Mouse (Mus musculus): ENCODE results near the gene Fkbp9. TPM values are rescaled to one million over a fixed set of nuclear protein-coding genes. Genes with fewer than 3 reads are reported as not detected.
A peak's percentile ranks its signal among the peaks of the same experiment; 100 is the strongest.

The Fkbp9 gene
- 6.0 and 10.5 TPM in 2 replicates for polyA plus RNA-seq (2012; rRNA removed)

GRCm38 (mm10) chr6:56831697-56832406 lies at the start of gene Fkbp9:
Fkbp9 (plus strand) TSS chr6:56832059.
- 0 out of 2 replicates have a peak within 1 kb of the TSS, but pooled peaks have one; percentile 49 for H3K27ac ChIP-seq (ENCODE audit: control insufficient read depth, insufficient read depth, low read depth, low read length)
- TF ChIP-seq CTCF (IDR thresholded peaks at IDR 0.05; ENCODE audit: control insufficient read depth, insufficient read depth, insufficient replicate concordance, low read depth, low read length) (no peak), POLR2A (IDR thresholded peaks at IDR 0.05; ENCODE audit: control insufficient read depth, low read depth, low read length) (peak; percentile 28; the same call in 1 of the 2 replicates)
- H3K36me3 ChIP-seq (ENCODE audit: control insufficient read depth, insufficient read depth, low read length), result no peaks in the 10 kb centered on the region
- peak within 1 kb of the TSS; percentile 93 for H3K4me3 ChIP-seq (ENCODE audit: control insufficient read depth, low read depth, low read length)
- peaks cover 2% of the 10 kb centered on the region for H3K4me1 ChIP-seq (ENCODE audit: control insufficient read depth, insufficient read depth, low read length)
- peaks cover 3% of the 10 kb centered on the region for H3K27me3 ChIP-seq (ENCODE audit: control insufficient read depth, insufficient read depth, low read length)

DNA sequence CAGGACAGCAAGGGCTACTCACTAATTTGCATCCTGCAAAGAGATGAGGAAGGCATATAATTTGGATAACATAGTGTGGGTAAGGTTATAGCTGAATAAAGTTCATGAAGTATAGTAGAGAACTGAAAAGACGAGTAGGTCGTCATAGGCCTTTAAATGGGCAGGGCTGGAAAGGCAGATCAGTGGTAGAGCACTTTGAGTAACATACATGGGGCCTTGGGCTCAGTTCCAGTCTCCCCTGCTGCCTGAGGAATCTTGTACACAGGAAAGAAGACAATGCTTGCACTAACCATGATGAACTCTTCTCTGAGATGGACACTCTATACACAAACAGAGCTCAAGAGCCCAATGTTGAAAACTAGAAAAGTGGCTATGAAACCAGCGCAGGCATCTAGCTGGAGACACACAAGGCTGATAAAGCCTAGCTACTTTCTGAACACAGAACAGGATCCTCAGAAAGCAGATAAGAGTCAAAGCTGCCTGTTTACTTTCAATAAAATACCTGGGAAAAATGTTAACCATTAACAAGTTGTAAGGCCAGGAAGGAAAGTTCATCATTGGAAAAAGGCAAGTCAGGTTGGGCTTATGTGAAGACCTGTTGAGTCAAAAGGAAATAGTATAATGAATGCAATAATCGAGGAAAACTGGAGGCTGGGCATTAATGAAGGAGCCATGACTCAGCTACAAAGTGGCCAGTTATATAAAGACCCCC lies 48.1 kb upstream of the Fkbp9 start:
- no peaks in the 10 kb centered on the region for H3K27me3 ChIP-seq (ENCODE audit: control insufficient read depth, insufficient read depth, low read length)
- H3K36me3 ChIP-seq (ENCODE audit: control insufficient read depth, insufficient read depth, low read length), result no peaks in the 10 kb centered on the region; the same call in 1 of the 2 replicates
- no peak overlapping the region for H3K27ac ChIP-seq (ENCODE audit: control insufficient read depth, insufficient read depth, low read depth, low read length)
- H3K4me1 ChIP-seq (ENCODE audit: control insufficient read depth, insufficient read depth, low read length), result no peaks in the 10 kb centered on the region
- TF ChIP-seq CTCF (IDR thresholded peaks at IDR 0.05; ENCODE audit: control insufficient read depth, insufficient read depth, insufficient replicate concordance, low read depth, low read length) (no peak), POLR2A (IDR thresholded peaks at IDR 0.05; ENCODE audit: control insufficient read depth, low read depth, low read length) (no peak)
- no peak overlapping the region for H3K4me3 ChIP-seq (ENCODE audit: control insufficient read depth, low read depth, low read length)

- H3K4me3 ChIP-seq (ENCODE audit: control insufficient read depth, low read depth, low read length), result no peak overlapping the region
- H3K36me3 ChIP-seq (ENCODE audit: control insufficient read depth, insufficient read depth, low read length), result no peaks in the 10 kb centered on the region; the same call in 1 of the 2 replicates
- TF ChIP-seq CTCF (IDR thresholded peaks at IDR 0.05; ENCODE audit: control insufficient read depth, insufficient read depth, insufficient replicate concordance, low read depth, low read length) (no peak), POLR2A (IDR thresholded peaks at IDR 0.05; ENCODE audit: control insufficient read depth, low read depth, low read length) (no peak)
- no peaks in the 10 kb centered on the region for H3K27me3 ChIP-seq (ENCODE audit: control insufficient read depth, insufficient read depth, low read length)
- H3K4me1 ChIP-seq (ENCODE audit: control insufficient read depth, insufficient read depth, low read length), result no peaks in the 10 kb centered on the region
- no peak overlapping the region for H3K27ac ChIP-seq (ENCODE audit: control insufficient read depth, insufficient read depth, low read depth, low read length)
Observed at GRCm38 (mm10) chr6:56785068-56785467, 46.8 kb upstream of the Fkbp9 start.

DNA sequence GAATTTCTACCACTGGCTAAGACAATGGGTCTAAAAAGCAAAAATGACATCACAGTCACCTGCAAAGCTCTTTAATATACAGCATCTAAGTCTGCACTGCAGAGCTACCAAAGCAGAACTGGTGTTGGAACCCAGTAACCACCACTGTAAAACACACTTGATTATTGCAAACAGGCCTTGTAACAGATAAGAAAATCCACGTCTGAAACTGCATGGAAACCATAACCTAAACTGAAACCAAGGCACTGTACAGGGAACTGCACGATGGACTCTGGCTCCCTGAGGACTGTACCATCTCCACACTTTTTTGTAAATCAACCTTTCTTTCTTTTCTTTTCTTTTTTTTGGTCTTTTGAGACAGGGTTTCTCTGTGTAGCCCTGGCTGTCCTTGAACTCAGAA lies 44.2 kb upstream of the Fkbp9 start:
- Histone ChIP-seq H3K4me1 (ENCODE audit: control insufficient read depth, insufficient read depth, low read length) (no peaks in the 10 kb centered on the region), H3K27ac (ENCODE audit: control insufficient read depth, insufficient read depth, low read depth, low read length) (no peak overlapping the region), H3K4me3 (ENCODE audit: control insufficient read depth, low read depth, low read length) (0 out of 2 replicates have a peak overlapping the region, but pooled peaks have one; percentile 13), H3K36me3 (ENCODE audit: control insufficient read depth, insufficient read depth, low read length) (no peaks in the 10 kb centered on the region), H3K27me3 (ENCODE audit: control insufficient read depth, insufficient read depth, low read length) (no peaks in the 10 kb centered on the region)
- no peak for TF ChIP-seq CTCF (IDR thresholded peaks at IDR 0.05; ENCODE audit: control insufficient read depth, insufficient read depth, insufficient replicate concordance, low read depth, low read length)
- TF ChIP-seq POLR2A (IDR thresholded peaks at IDR 0.05; ENCODE audit: control insufficient read depth, low read depth, low read length), result no peak

DNA sequence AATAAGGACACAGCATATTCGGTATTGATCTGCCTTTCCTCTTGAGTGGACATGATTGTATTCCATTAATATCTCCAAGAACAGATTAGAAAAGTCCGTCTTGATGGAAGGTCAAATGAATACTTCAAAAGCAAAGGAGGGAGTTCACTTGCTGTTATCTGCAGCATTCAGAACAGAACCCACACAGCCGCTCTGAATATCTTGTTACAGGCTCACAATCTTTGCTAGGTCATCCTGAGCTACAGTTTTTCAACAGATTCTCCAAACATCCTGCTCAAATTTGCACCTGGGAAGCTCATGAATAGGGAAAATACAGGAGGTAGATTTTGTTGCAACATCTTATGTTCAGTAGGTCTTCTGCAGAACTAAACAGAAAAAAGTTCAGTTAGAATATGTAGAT lies 42.5 kb upstream of the Fkbp9 start:
- TF ChIP-seq CTCF (IDR thresholded peaks at IDR 0.05; ENCODE audit: control insufficient read depth, insufficient read depth, insufficient replicate concordance, low read depth, low read length) (no peak), POLR2A (IDR thresholded peaks at IDR 0.05; ENCODE audit: control insufficient read depth, low read depth, low read length) (no peak)
- no peaks in the 10 kb centered on the region for H3K4me1 ChIP-seq (ENCODE audit: control insufficient read depth, insufficient read depth, low read length)
- H3K4me3 ChIP-seq (ENCODE audit: control insufficient read depth, low read depth, low read length), result no peak overlapping the region
- no peaks in the 10 kb centered on the region for H3K36me3 ChIP-seq (ENCODE audit: control insufficient read depth, insufficient read depth, low read length)
- H3K27me3 ChIP-seq (ENCODE audit: control insufficient read depth, insufficient read depth, low read length), result no peaks in the 10 kb centered on the region
- H3K27ac ChIP-seq (ENCODE audit: control insufficient read depth, insufficient read depth, low read depth, low read length), result no peak overlapping the region

DNA sequence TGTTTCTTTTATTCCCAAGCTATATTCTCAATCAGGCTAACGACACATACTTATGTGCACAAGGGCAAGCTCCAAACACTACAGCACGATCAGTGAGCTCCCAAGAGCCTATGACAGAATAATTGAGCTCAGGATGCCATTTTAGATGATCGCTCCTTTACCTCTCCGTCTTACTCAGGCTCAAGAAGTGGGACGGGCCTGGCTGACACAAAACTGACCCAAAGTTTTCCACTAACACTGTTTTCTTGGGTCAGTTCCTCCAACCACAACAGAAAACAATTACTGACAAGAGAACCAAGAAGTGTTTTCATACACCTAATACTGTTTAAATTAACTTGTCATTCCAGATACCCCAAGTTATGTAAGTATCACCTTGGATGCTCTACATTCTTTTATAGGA lies 37.0 kb upstream of the Fkbp9 start:
- no peak overlapping the region for H3K27ac ChIP-seq (ENCODE audit: control insufficient read depth, insufficient read depth, low read depth, low read length)
- TF ChIP-seq CTCF (IDR thresholded peaks at IDR 0.05; ENCODE audit: control insufficient read depth, insufficient read depth, insufficient replicate concordance, low read depth, low read length) (no peak), POLR2A (IDR thresholded peaks at IDR 0.05; ENCODE audit: control insufficient read depth, low read depth, low read length) (no peak)
- H3K4me1 ChIP-seq (ENCODE audit: control insufficient read depth, insufficient read depth, low read length), result peaks cover 2% of the 10 kb centered on the region
- no peaks in the 10 kb centered on the region for H3K27me3 ChIP-seq (ENCODE audit: control insufficient read depth, insufficient read depth, low read length)
- H3K4me3 ChIP-seq (ENCODE audit: control insufficient read depth, low read depth, low read length), result no peak overlapping the region
- no peaks in the 10 kb centered on the region for H3K36me3 ChIP-seq (ENCODE audit: control insufficient read depth, insufficient read depth, low read length)

DNA sequence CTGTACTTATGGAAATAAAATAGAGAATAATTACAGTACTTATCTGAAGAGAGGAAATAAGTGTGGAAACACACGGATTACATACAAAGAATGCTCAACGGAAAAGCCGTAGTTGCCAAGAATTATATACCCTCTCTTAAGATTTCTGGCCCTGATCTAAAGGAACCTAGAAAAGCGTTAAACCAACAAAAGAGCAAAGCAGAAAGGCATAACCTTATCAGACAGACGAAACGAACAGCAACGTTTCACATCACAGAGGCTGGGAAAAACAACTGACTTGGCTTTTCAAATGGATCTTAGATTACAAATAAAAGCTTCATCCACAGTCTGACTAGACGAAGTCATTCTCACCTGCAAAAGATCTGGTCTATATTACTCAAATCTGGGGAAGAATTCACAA lies 35.6 kb upstream of the Fkbp9 start:
- H3K4me3 ChIP-seq (ENCODE audit: control insufficient read depth, low read depth, low read length), result peak overlapping the region; percentile 97; the same call in 1 of the 2 replicates
- H3K27ac ChIP-seq (ENCODE audit: control insufficient read depth, insufficient read depth, low read depth, low read length), result peak overlapping the region; percentile 29; the same call in 1 of the 2 replicates
- TF ChIP-seq CTCF (IDR thresholded peaks at IDR 0.05; ENCODE audit: control insufficient read depth, insufficient read depth, insufficient replicate concordance, low read depth, low read length) (no peak), POLR2A (IDR thresholded peaks at IDR 0.05; ENCODE audit: control insufficient read depth, low read depth, low read length) (no peak)
- peaks cover 2% of the 10 kb centered on the region for H3K4me1 ChIP-seq (ENCODE audit: control insufficient read depth, insufficient read depth, low read length)
- H3K27me3 ChIP-seq (ENCODE audit: control insufficient read depth, insufficient read depth, low read length), result no peaks in the 10 kb centered on the region
- no peaks in the 10 kb centered on the region for H3K36me3 ChIP-seq (ENCODE audit: control insufficient read depth, insufficient read depth, low read length)

All from testis, adult 2 months (tissue).